Mouse (Mus musculus) kidney, adult 8-10 months (tissue): ENCODE data around the gene Slc35f3.
A peak's percentile ranks its signal among the peaks of the same experiment; 100 is the strongest.
"Not testable (repeated sequence)": the region's sequence is repeated elsewhere in the genome, so short reads cannot be mapped to it uniquely, and the experiment has no call there.

Source experiments
- DNase-seq, 2 experiments: peaks; one replicate each; pipeline ENCODE4 v3.0.0; 2022

The Slc35f3 gene

GRCm38 (mm10) chr8:126338864-126339263 is 40.5 kb downstream of the Slc35f3 start:
- peak in 1 of 2 experiments; percentile 33 for DNase-seq

- DNase-seq, result peak; percentile 33 to 53
These were observed 41.0 kb downstream of the Slc35f3 start for GRCm38 (mm10) chr8:126339357-126339756.

- DNase-seq, result no peak
These were observed 42.8 kb downstream of the Slc35f3 start for GRCm38 (mm10) chr8:126341200-126341599.

- no peak for DNase-seq
These were observed 45.1 kb downstream of the Slc35f3 start for GRCm38 (mm10) chr8:126343427-126343826.

GRCm38 (mm10) chr8:126345100-126345499 is 46.7 kb downstream of the Slc35f3 start:
- DNase-seq, result no peak

GRCm38 (mm10) chr8:126353259-126353658 is 54.9 kb downstream of the Slc35f3 start:
- DNase-seq, result no peak

GRCm38 (mm10) chr8:126357946-126358345 is 59.6 kb downstream of the Slc35f3 start:
- DNase-seq, result no peak

GRCm38 (mm10) chr8:126359296-126359695 is 60.9 kb downstream of the Slc35f3 start:
- DNase-seq, result peak; percentile 81 to 88

- peak; percentile 74 to 78 for DNase-seq
These were observed 61.7 kb downstream of the Slc35f3 start for GRCm38 (mm10) chr8:126360106-126360505.

- DNase-seq, result no peak
These were observed 62.3 kb downstream of the Slc35f3 start for GRCm38 (mm10) chr8:126360701-126361100.

- no peak for DNase-seq
These were observed 67.9 kb downstream of the Slc35f3 start for GRCm38 (mm10) chr8:126366251-126366650.

- no peak for DNase-seq
These were observed 70.1 kb downstream of the Slc35f3 start for GRCm38 (mm10) chr8:126368349-126369054.

- DNase-seq, result peak; percentile 32 to 36
These were observed 73.5 kb downstream of the Slc35f3 start for GRCm38 (mm10) chr8:126371871-126372270.

- no peak for DNase-seq
These were observed 81.2 kb downstream of the Slc35f3 start for GRCm38 (mm10) chr8:126379580-126379979.

GRCm38 (mm10) chr8:126380141-126380540 is 81.8 kb downstream of the Slc35f3 start:
- no peak for DNase-seq

GRCm38 (mm10) chr8:126381299-126381698 is 82.9 kb downstream of the Slc35f3 start:
- DNase-seq, result no peak

- DNase-seq, result no peak
These were observed 83.9 kb downstream of the Slc35f3 start for GRCm38 (mm10) chr8:126382216-126382615.

GRCm38 (mm10) chr8:126382749-126383148 is 84.4 kb downstream of the Slc35f3 start:
- DNase-seq, result peak; percentile 47 to 49

GRCm38 (mm10) chr8:126387566-126387965 is 89.2 kb downstream of the Slc35f3 start:
- no peak for DNase-seq

- DNase-seq, result peak; percentile 60 to 77
These were observed 93.2 kb downstream of the Slc35f3 start for GRCm38 (mm10) chr8:126391541-126391940.

GRCm38 (mm10) chr8:126395386-126395785 is 97.0 kb downstream of the Slc35f3 start:
- no peak for DNase-seq

GRCm38 (mm10) chr8:126395917-126396316 is 97.6 kb downstream of the Slc35f3 start:
- no peak for DNase-seq

GRCm38 (mm10) chr8:126398349-126398748 is 100.0 kb downstream of the Slc35f3 start:
- DNase-seq, result peak in 1 of 2 experiments; percentile 11

- not testable (repeated sequence) for DNase-seq
These were observed 106.2 kb downstream of the Slc35f3 start for GRCm38 (mm10) chr8:126404550-126404949.

- DNase-seq, result no peak
These were observed 106.7 kb downstream of the Slc35f3 start for GRCm38 (mm10) chr8:126405030-126405429.
